Mouse (Mus musculus): ENCODE measurements at regions not wholly inside any gene's neighbourhood (a gene's known extent, or its start where the extent isn't known, plus 50 kb on each side); places are given as distances from the start of the nearest gene placed in this dataset.

DNA sequence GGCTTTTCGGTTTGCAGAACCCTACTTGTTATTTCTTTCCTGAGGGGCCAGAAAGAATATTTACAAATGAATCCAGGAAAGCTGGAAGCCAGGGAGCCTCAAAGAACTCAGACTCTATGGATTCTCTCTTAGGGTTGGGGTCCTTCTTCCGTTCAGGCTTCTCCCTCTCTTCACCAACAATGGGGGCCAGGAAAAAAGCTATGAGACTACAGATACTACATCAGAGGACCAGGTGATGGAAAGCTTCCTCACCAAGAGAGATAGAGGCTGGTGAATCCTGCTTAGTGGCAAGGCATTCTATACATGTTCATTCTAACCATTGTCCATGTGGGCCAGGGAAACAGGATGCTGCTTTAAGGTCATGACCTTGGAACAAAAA, 434.9 kb downstream of the Cmpk2 start:
- DNase-seq (ENCODE audit: inconsistent age in 2 of 2, low spot score in 1 of 2): no peak

DNA sequence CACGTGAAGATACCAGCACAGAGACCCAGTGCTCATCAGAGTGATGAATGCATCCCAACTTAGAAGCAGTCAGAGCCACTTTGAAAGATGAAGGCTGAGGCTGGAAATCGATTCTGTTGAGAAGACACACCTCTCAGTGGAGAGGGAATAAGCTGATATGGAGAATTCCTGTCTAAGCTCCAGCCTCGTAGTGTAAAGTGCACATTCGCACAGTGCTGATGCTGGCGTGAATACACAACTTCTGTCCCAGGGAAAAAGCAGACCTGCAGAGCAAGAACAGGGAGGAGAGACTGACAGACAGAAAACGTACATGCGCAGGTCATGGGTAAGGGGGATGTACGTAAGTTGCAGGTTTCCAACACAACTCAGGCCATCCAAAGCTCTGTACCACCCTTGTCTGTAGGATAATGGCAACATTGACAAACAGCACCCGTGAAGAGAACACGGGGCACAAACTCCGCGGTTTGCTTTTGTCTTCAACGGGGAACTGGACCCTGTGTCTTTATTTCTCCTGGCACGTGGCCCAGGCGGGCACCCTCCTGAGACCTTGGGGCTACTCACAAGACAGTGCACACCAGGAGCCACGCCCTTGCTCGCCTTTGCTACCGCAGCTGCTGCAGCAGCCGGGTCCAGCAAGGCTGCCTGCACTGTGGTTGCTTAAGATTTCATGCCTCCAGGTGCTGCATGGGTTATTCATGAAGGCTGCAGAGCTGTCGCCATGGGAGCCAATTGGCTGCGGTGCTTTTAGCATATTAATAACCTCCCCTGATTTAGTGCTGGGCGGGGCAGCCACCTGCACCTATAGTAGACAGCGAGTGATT, 434.3 kb downstream of the Cmpk2 start:
- DNase-seq (ENCODE audit: inconsistent age in 2 of 2, low spot score in 1 of 2): peak in 1 of 2 experiments; percentile 22

DNA sequence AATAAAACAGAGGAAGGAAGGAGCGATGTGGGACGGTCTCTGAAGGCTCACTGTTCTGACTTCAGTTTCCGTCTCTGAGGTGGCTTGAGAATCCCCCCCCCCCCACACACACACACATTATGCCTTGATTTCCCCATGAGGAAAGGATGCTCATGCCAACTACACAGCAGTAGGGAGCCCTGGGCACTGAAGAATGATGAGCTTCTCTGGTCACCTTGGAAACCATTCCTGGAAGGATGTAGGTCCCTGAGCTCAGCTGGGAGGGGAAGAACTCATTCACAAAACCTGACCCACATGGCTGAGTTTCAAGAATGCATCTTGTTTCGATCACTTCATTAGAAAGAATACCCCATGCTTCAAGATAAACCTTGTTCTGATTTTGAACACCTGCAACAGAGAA, 422.2 kb downstream of the Cmpk2 start:
- DNase-seq (ENCODE audit: inconsistent age in 2 of 2, low spot score in 1 of 2): no peak

DNA sequence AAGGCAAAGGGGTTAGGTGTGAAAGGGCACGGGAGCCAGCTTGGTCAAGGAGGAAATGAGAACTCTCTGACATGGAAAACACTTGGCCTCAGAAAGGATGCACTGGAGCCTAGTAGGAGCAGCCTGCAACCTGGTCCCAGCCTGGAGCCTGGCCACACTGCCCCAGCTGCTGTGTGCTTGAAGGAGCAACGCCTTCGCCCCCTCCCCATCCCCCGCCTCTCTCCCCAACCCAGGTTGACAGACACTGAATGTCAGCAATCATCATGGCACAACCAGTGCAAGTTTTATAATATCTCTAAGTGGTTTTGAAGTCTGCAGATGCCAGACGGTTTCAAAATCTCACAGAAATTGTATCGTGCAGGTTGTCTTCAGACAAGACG, 417.6 kb downstream of the Cmpk2 start:
- DNase-seq (ENCODE audit: inconsistent age in 2 of 2, low spot score in 1 of 2): no peak

DNA sequence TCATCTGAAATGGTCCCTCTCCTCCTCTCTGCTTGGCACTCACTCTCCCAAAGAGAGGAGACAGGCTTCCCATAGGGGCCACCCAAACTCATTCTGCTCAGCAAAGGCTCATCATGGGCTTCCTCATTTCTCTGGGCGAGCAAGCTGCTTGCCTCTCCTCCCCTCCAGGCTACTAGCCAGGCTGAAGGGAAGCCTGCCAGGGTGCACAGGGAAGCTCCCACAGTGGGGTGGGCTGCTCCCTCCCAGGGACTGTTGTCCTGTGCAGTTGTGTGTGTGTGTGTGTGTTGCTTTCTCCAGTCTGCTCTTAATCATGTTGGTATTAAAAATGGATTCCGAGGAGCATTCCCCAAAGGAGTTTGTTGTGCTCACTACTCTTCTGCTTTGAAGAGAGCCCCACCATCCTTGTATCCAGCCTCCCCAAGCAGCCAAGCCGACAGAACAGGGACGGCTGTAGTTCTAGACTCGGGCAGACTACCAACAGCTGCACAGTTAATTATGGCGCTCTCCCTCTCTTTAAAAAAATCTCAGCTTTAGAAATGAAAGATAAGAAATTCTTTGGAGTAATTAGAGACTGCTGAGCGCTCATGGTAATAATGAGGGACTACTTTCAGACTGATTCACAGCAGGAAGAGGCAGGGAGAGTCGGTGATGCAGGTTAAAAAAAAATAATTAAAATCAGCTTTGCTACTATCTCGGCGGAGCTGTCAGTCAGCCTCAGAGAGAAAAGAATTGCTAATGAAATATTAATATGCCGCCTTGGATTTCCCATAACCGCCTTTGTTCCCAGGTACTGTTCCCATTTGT, 417.0 kb downstream of the Cmpk2 start:
- peak in 1 of 2 experiments; percentile 26 for DNase-seq (ENCODE audit: inconsistent age in 2 of 2, low spot score in 1 of 2)

DNA sequence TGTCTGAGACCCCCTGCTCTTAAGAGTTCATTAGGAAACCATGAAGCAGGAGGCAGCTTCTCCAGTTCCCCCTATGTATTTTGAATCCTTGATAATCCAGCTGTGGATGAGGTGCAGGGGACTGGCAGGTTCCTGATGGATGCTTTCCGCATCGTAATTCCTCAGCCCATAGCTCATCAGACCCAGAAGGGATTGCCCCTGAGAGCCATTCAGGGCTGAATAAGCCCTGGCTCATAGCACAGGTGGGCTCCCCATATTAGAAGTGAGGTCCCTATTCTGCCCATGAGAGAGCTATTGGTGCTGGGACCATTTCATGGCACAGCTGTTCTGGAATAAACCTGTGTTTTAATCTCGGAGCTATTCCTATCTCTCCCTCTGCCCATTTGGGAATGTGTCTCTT, 416.1 kb downstream of the Cmpk2 start:
- no peak for DNase-seq (ENCODE audit: inconsistent age in 2 of 2, low spot score in 1 of 2)

DNA sequence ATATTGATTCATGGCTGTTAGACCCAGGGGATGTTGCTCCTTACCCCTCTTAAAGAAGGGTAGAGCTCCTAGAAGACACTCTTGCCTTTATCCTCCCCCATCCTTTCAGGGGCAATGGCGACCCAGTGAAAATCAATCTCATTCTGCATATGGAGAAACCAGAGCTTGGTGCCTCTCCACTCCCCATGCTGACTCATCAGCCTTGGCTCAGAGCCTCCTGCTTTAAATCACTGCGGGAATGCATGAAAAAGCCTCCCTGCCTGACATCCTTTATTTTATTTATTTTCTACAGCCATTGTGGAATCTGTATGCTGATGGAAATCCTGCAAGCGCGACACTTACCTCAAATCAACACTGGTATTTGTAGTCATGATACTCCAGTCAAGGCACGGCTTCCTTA, 415.2 kb downstream of the Cmpk2 start:
- DNase-seq (ENCODE audit: inconsistent age in 2 of 2, low spot score in 1 of 2): peak; percentile 79 to 92

DNA sequence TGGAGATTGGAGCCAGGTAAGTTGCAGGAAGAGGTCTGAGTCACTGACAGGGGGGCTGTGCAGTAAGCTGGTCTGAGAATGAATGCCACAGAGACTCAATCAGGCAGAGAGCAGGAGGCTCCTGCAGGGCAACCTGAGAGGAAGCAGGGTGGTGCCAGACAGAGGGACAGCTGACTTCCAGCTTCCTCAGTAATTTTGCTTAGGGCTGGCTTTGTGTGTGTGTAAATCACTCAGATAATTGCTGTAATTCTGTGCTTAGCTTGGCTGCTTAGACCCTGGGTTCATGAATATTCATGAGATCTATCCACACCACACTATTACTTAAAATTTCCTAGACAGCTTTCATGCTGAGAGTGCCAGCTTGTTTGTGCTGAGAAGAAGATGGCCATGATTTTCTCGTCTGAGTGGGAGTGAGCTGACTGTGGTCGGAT, 408.7 kb downstream of the Cmpk2 start:
- DNase-seq (ENCODE audit: inconsistent age in 2 of 2, low spot score in 1 of 2): no peak

DNA sequence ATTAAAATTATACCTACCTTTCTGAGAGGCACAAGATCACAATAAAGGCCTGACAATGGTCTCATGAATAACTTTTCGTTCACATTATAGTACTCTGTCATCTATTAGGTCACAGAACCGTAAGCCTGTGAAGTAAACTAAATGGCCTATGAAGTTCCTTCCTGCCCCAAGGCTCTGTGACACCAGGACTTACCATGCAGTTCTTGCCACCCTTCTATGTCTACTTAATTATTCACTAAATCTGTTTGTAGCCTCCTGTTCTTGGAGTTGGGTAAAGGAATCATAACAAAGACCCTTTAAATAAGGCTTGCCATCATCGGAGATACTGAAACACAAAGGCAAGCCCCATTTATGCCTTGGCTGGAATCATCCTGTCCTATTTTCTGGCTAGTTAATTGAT, 408.3 kb downstream of the Cmpk2 start:
- no peak for DNase-seq (ENCODE audit: inconsistent age in 2 of 2, low spot score in 1 of 2)

DNA sequence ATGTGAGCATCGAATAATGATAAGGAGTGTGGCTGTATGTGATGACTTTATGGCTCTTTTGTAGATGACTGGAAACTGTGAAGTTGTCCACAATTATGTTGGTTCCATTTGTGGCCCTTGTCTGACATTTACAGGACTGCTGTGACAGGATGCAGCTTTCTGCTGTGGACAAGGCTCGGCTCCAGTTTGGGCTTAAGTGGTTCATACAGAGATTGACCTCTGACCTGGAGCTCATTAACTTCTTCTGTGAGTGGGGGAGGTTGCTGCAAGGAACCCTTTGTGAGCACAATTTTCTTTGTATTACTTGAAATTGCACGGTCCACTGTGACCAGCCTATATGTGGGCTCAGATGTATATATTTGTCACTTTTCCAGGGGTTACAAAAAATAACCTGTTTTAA, 403.5 kb downstream of the Cmpk2 start:
- DNase-seq (ENCODE audit: inconsistent age in 2 of 2, low spot score in 1 of 2): no peak

DNA sequence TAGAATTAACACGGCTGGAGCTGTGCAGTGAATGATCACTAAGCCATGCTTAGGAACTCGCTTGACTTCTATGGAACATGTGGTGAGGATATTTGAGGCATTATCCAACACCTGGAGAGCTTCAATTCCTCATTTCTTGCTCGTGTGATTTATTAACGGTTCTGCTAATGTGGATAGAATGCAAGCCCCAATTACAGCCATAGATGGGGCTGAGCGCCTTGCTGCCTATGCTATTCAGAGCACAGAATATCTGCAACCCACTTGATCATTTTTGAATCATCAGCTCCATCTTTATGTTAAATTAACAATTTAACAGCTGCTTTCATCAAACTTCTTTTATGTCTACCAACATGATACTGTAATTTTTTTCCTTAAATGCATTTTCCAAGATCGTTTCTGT, 398.7 kb downstream of the Cmpk2 start:
- DNase-seq (ENCODE audit: inconsistent age in 2 of 2, low spot score in 1 of 2): no peak

DNA sequence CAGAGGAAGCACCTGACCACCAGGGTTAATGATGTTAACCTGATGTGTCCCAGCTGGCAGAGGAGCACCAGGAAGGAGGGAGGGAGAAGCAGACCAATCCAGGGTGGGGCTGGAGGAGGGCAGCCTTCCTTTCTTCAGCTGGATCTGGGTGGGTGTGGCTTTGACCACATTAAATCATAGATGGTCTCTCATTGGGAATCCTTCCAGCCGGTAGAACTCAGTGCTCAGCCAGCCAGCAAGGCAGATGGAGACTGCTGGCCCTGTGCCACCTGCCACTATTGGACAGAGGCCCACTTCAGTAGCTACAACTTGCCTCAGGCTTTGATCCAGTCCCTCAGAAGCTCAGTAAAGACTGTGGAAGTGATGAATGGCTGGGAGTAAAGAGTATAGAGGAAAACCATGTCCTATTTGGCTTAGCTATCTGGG, 386.1 kb downstream of the Cmpk2 start:
- peak; percentile 26 to 45 for DNase-seq (ENCODE audit: inconsistent age in 2 of 2, low spot score in 1 of 2)

DNA sequence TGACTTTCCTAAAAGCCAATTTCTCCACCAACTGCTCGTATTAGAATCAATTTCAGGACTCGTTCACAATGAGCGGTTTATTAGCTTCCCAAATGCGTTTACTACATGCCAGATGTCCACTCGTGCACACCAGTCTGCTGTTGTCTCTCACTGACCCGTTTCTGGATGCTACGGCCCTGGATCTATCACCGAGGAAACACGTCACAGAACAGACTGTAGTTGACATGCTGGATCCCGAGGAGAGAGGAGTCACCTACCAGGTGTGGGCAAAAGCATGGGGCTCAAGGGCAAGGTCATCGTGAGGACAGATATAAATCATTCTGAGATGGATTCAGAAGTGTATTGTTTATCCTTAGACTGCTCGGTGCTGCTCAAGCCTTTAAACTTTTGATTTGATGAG, 375.9 kb downstream of the Cmpk2 start:
- no peak for DNase-seq (ENCODE audit: inconsistent age in 2 of 2, low spot score in 1 of 2)

DNA sequence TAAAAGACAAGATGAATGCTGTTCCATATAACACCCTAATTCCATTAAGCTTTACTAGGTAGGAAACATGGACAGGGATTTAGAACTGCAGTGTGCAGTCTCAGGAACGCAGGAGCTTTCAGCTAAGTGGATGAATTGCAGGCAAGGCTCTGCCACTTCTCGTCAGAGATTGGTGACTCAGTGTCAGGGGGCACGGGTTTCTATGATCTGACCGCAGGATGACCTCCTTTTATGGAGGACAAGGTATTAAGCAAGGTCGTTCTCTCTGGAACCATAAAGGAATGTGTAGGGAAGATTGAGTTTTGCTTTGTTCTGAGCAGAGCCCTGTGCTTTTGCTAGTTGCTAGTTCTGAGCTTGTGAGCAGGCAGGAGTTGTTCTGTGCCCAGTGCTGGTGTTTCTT, 373.7 kb downstream of the Cmpk2 start:
- DNase-seq (ENCODE audit: inconsistent age in 2 of 2, low spot score in 1 of 2): peak; percentile 61 to 80

DNA sequence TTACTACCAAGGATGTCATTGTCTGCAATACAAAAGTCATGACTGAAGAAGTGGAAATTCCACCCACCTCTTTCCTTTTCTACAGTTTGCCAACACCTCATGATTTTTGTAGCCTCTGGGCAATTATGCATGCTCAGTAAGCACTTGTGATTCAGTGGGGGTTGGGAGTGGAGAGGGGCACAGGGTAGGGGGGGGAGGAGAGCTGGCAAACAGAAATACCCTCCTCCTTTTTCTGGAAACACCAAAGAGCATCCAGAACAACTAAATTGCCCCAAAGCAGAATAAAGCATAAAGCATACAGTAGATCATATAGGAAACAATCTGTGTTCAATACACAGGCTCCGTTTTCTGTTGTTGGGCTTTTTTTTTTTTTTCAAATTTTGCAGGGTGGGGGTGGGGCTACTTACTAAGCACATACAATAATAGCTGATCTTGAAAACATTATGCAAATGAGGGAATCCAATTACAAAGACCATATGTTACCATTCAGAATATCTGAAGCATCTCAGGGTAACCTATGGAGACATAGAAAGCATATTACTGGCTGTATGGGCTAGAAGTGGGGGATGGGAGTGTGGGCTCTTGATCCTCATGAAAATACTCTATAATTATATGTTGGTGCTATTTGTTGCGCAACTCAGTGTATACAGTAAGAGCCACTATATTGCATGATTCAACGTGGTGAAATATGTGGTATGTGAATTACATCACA, 352.4 kb downstream of the Cmpk2 start:
- DNase-seq (ENCODE audit: inconsistent age in 2 of 2, low spot score in 1 of 2): no peak

DNA sequence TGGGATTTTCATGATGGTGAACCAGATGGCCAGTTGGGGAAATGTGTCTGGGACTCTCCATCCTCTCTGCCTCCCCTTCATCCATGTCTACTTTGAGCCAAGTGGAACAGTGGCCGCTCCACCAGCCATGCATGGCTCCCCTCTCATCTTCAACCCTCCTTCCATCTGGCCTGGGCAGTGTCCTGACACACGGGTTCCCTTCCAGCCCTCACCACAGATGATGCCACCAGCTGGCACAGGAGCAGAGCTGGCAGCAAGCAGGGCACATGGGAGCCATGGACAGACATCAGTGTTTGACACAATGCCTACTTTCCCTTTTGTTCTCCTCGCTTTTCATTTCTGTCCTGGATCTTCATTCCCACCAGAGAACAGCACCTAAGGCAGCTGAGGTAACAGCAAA, 348.9 kb downstream of the Cmpk2 start:
- DNase-seq (ENCODE audit: inconsistent age in 2 of 2, low spot score in 1 of 2): no peak

DNA sequence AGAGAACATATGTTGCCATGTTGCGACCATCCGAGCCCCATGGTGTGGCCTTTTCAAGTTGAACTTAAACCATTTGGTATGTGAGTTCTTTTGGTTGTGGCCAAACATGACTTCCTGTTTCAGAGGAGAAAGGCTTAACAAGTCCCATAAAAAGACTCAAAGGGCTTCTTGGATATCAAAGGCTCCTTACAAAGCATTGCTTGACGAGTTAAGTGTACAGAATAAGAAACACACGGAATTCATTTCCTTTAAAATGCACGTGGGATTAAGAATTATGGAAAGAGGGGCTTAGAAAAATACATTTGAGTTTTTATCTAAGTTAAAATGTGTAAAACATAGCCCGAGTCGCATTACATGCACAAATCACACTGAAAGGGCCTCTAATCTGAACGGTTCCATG, 346.8 kb downstream of the Cmpk2 start:
- no peak for DNase-seq (ENCODE audit: inconsistent age in 2 of 2, low spot score in 1 of 2)

DNA sequence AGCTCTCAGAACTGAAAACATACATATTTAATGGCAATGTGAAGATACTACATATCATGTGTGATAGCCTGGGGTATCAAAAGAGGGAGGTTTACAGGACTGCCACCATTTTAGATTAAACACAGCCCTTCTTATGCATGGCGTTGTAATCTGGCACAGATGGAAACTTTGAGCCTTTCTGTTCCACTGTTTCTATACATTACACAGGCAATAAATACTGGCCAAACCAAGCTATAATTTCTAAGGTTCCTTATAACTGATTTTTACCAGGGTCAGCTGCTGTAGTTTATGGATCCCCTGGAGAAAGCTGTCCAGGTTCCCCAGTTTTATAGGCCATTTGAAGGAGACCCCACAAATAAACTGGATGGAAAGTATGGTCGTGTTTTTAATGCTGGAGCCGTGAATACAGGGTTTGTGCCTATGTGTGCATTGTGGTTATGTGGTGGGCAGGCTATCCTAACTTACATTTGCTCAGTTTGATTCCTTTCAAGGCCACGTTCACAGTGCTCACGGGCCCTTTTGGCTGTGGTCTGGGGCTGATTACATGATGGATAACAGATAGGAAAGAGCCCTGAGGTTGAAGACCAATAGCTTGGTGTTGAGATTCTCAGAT, 341.7 kb downstream of the Cmpk2 start:
- no peak for DNase-seq (ENCODE audit: inconsistent age in 2 of 2, low spot score in 1 of 2)

DNA sequence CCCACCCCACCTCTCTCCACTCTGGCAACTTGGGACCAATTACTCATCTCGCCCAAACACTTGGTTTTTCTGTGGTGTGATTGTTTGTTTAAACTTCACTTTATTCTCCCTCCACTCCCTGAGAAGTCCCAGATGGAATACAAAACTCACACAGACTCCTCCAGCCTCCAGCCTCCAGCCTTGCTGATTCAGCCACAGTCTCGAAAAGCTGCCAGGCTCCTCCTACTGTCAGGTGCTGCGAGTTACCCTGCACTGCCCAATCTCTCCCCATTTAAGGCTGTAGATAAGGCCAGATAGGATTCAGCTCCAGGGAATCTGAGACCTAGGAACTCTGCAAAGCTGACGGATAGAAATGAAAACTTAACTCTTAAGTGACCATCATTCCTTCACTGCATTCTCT, 340.7 kb downstream of the Cmpk2 start:
- DNase-seq (ENCODE audit: inconsistent age in 2 of 2, low spot score in 1 of 2): peak in 1 of 2 experiments; percentile 29

DNA sequence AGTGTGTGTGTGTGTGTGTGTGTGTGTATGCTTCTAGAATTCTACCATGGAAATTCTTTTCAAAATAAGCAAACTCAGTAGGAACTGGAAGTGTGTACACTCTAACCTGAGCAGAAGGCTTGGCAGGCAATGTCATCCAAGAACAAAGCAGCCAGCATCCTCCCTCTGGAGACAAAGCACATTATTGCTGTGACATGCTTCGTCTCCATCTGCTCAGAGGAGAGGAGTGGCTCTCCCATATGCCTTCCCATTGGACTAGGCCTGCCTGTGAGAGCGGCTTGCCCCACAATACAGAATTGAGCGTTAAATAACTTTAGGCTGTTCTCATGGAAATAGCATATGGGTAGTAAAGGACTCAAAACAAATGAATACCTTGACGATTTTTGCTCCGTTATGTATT, 333.5 kb downstream of the Cmpk2 start:
- no peak for DNase-seq (ENCODE audit: inconsistent age in 2 of 2, low spot score in 1 of 2)

DNA sequence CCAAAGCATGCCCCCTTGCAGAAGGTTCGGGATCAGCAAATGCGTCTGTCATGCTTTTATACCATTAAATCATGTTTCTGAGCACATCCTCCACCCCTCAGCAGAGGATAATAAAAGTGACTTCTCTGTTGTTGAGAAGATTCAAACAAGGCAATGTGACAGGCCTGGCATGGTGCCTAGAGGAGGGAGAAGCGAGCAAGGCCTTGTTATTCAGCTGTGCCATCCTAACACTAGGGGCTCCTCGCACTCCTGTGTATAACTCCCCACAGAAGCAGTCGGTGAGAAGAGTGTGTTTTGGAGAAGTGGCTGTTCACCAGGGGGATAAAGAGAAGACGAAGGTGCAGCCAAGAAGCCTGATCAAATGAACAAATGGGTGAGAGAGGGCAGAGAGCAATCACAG, 330.3 kb downstream of the Cmpk2 start:
- DNase-seq (ENCODE audit: inconsistent age in 2 of 2, low spot score in 1 of 2): no peak

Data from adrenal gland, adult (tissue).